Mouse (Mus musculus): ENCODE results near the gene Cacna1f.

Gene Cacna1f

DNA sequence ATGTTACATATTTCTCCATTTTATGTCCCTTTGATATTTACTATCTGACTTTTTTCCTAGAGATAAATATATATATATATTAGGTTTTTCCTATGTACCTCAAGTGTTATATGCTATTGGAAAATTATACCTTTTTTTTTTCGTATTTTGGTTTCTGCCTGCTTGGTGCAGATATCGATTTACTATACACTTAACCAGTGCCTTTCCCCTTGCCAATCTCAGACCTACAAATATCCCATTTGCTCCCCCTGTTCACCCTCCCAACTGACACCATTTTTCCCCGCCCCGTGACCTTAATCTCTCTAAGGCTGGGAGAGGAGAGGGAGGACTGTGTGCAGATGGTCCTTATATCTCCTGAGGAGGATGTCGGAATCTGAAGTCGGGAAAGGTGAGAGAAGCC, at the start of gene Cacna1f:
Gene Cacna1f (plus strand): TSS at position 301 of the 400 bp plus-strand sequence.
- DNase-seq (ENCODE audit: low spot score), result no peak

DNA sequence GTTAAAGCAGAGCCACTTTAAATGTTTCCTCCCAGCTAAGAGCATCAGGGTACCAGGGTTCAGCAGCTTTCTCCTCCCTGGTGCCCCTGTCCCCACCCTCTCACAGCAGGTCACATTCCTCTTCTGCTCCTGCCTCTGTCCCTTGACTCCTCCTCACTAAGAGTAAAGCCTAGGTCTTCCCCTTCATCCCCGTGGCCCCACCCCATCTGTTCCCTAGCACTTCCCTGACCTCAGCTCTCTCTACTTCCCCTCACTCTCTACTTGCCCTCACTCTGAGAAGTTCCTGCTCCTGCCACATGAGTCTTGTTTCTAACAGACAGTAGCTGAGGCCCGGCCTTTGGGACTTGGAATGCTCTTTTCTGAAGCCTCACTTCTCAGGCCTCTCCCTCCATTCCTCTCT, 43.8 kb upstream of the Cacna1f start:
- no peak for DNase-seq (ENCODE audit: low spot score)

DNA sequence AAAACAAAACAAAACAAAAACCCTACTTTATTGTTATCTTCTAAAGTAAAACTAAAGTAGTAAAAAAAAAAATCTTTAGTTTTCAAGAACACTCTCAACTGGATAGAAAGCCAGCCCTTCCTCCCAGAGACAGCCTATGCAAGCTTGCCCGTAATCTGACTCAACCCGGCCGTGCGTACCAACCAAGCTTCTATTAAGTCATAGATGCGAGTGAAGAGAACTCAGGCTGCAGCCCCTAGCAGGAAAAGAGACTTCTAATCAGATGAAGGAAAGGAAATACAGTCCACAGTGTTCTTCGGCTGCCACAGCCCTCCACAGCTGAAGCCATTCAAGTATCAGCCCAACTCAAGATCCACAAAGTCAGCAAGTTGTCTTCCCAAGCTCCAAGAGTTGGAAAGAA, 40.5 kb upstream of the Cacna1f start:
- no peak for DNase-seq (ENCODE audit: low spot score)

DNA sequence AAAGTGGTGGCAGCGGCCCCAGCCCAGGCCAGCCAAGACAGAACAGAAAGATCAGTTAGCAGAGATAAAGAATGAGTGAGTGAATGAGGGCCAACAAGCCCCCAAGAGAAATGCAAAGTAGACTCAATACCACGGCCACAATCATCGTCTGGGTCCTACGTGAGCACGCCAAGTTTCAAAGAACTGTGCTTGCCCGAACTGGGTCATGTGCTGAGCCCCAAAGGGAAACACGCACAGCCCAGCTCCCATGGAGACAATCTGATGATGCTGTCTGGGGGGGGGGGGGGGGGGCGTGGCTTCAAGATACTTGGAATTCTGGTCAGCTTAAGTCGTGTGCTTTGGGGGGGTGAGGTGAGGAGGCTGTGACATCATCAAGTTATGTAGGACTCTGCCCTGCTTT, 39.4 kb upstream of the Cacna1f start:
- DNase-seq (ENCODE audit: low spot score), result no peak

DNA sequence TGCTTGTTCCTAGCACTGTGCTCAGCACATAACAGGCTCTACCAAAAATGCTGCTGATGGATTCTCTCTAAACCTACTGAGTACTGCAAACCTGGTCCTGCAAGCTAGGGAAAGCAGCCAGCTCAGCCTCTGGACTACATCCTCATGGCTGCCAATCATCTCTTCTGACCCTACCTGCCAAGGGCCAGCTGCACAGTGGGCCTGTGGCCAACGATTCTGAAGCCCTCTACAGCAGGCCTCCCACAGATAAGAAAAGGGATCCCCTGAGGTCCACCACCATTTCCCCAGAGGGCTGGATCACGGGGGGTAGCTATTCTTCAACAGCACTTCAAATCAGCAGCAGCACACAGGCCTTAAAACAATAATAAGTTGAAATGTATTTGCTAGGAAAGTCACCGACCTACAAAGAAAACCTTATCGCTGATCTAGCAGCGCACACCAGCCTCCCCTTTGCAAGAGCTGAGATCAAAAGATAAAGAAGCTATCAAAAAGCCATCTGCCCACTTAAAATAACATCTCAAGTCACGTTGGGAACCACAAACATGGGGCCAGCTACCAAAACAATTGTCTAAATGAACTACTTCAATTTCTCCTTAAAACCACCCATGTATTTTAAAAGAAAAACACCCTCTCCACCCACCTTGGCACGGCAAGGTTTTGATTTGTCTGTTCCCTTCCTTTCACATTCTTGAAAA, 36.3 kb upstream of the Cacna1f start:
- DNase-seq (ENCODE audit: low spot score), result no peak

DNA sequence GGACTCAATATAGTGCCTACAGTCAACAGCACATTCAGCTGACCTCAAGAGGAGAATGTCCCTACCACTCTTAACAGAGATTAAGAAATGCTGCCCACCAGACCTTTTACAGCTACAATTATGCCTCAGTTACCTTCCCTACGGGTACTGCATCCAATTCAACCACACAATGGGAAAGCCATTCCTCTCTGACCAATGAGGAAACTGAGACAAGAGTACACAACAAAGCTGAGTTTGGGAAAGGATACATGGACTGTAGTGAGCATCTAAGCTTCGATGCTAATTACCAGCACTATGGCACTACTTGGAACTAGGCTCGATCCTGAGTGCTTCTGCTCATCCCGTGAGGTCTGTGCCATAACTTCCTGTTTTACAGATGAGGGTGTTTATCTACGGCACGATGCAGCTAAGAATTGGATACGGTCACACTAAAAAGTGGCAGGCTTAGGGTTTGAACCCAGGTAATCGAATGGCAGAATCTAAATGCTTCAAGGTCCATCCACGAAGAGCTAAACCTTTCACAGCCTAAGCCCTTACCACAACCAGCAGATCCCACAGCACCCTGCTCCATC, 35.2 kb upstream of the Cacna1f start:
- no peak for DNase-seq (ENCODE audit: low spot score)

GRCm38 (mm10) chrX:7572466-7572865, 34.4 kb upstream of the Cacna1f start:
- no peak for DNase-seq (ENCODE audit: low spot score)

DNA sequence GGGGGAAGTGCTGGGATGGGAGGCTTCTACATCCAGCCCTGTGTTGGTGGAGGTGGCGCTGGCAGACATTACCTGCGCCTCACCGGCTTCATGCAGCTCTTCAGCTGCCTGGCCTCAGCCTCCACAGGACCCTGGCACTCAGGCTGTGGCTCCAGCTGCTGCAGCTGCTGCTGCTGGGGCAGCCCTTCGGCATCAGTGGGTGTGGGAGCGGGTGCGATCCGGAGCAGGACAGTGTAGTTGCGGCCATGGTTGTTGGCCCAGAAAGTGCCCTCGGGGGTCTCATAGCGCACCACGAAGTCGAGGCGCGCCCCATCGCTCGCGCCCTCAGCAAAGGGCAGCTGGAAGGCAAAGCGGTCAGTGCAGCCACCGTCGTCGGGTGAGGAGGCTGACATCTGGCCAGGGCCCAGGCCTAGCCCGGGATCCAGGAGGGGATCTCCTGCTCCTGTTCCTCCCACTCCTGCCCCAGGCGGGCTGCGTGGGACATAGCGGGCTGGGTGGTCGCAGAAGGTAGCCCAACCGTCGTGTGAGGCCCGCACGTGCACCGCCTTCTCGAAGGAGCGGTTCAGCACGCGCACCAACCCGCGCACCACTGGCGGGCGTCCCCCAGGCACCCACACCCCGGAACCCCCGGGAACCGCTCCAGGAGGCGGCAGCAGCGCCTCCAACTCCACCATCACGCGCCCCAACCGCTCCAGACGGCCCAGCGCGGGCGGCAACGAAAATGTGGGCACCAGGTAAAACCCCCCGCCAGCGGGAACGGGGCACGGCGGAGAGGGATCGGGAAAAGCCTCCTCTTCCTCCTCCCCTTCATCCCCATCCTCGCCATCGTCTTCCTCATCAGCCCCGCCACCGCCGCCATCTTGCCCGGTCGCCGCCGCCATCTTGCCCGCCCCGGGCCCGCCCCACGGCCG, 33.5 kb upstream of the Cacna1f start, which contains the start of gene Foxp3:
Gene Foxp3 (plus strand): TSS at position 469 of the 911 bp plus-strand sequence.
- peak; percentile 43 for DNase-seq (ENCODE audit: low spot score)

GRCm38 (mm10) chrX:7574087-7574884, 32.6 kb upstream of the Cacna1f start, which contains the start of gene Ppp1r3f:
TSS of gene Ppp1r3f (minus strand) at chrX:7574283.
- DNase-seq (ENCODE audit: low spot score), result peak; percentile 89

DNA sequence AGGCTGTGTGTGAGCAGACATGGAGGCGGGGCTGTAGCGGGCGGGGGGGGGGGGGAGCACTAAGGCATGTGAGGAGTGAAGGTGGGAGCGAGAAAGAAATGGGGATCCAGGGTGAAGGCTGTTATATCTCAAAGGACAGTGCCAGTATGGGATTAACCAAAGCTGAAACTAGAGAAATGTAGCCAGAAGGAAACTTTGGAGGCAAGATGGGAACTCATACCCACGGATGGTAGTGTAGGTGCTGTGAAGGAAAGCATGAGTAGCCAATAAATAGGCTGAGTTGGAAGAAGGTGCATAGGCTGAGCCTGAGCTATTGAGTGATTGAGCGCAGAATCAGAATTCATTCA, 32.0 kb upstream of the Cacna1f start:
- no peak for DNase-seq (ENCODE audit: low spot score)

GRCm38 (mm10) chrX:7581151-7581550, 25.7 kb upstream of the Cacna1f start:
- no peak for DNase-seq (ENCODE audit: low spot score)

DNA sequence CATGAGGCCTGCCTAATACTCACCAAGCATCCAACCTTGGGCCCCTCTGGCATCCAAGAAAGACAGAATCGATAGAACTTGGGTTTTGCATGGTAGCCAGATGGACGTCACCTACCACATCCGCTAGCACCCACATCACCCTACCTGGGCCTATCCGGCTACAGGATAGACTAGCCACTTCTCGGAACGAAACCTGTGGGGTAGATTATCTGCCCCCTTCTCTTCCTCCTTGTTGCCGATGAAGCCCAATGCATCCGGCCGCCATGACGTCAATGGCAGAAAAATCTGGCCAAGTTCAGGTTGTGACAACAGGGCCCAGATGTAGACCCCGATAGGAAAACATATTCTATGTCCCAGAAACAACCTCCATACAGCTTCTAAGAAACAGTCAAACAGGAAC, 23.0 kb upstream of the Cacna1f start:
- no peak for DNase-seq (ENCODE audit: low spot score)

DNA sequence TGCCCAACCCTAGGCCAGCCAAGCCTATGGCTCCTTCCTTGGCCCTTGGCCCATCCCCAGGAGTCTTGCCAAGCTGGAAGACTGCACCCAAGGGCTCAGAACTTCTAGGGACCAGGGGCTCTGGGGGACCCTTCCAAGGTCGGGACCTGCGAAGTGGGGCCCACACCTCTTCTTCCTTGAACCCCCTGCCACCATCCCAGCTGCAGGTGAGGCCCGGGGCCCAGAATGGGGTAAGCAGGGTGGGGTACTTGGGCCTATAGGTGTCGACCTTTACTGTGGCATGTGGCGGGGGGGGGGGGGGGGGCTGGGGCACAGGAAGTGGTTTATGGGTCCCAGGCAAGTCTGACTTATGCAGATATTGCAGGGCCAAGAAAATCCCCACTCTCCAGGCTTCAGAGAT, 20.5 kb upstream of the Cacna1f start:
- no peak for DNase-seq (ENCODE audit: low spot score)

- no peak for DNase-seq (ENCODE audit: low spot score)
Measured at GRCm38 (mm10) chrX:7595371-7595770, 11.5 kb upstream of the Cacna1f start.

DNA sequence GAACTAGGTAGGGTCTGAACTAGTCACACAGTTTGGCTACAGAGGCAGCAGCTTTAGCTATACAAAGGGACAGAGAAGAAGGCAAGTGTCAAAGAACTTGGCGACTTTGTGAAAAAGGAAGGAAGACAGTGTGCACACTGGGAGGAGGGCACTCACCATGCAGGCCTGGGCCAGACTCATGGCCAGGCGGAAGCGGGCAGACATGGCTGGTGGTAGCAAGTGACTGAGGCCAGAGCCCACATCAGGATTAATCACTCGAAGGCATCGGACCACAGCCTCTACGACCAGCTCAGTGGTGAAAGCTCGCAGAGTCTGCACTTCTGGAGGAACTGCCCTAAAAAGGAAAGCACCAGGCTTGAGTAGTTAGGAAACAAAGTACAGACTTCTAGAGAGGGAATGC, 2.9 kb upstream of the Cacna1f start:
- DNase-seq (ENCODE audit: low spot score), result no peak

DNA sequence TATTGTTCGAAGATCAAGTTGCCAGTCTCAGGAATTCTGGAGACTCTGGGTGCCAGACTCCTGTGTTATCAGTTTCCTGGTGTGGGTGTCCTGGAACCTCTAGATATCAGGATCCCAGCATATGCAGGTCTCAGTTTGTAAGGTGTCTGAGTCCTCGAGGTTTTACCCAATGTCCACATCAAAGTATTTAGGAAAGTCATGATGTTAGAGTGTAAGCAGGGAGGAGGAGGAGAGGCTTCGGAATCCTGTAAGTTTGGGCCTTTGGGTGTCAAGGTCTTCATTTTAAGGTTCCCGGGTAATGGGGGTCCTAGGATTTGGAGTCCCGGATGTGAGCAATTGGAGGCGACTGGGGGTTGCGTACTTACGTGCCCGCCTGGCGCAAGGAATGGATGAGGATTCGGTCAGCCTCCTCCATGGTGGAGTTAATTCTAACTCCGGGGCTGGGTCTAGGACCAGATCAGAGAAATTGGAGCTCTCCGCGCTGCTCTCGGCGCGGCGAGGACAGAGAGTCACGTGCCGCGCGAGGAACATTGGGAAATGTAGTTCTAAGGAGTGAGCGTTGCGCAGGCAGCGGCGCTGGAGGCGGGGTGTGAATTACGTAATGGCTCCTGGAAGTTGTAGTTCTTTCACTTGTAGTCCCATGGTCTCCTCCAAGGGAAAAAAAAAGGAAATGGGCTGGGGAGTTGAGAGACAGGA, 1.9 kb upstream of the Cacna1f start, which contains the start of gene Ccdc22:
Gene Ccdc22 (minus strand): TSS at position 639 of the 696 bp plus-strand sequence.
- peak; percentile 86 for DNase-seq (ENCODE audit: low spot score)

DNA sequence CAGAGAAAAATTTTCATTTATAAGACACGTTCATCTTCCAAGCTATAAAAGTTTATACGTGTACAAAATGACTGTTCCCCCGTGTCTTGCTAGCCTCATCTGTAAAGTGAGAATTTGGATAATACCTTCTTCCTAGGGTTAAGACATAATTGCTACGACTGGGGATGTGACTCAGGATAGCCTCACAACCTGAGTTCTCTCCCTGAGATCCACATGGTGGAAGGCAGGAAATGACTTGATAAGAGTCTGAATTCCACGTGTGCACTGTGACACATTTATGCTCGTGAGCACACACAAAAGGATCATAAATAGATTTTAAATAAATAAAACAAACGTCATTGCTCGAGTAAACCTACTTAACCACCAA, 1.3 kb upstream of the Cacna1f start:
- no peak for DNase-seq (ENCODE audit: low spot score)

GRCm38 (mm10) chrX:7610035-7610434, 3.2 kb downstream of the Cacna1f start:
- no peak for DNase-seq (ENCODE audit: low spot score)

DNA sequence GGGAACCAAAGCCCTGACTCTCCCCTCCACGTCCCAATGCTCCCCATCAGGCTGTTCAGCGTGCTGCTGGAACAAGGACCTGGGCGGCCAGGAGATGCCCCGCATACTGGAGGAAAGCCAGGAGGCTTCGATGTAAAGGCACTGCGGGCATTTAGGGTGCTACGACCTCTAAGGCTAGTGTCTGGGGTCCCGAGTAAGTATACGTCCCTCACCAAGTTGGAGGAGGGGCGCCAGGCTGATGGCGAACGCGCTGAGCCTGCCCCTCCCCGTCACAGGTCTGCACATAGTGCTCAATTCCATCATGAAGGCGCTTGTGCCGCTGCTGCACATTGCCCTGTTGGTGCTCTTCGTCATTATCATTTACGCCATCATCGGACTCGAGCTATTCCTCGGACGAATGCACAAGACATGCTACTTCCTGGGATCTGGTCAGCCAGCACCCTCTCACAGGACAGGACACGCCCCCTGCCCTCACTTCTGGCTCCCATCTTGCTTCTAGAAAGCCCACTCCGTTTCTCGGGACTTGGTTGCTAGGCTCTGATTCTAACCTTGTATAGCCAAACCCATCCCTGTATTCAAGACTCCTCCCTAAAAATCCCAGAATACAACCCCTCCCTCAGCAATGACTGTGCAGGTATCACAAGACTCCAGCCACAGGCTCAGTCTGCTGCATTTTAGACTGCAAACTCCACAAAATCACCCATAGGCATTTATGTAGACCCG, 3.8 kb downstream of the Cacna1f start:
- DNase-seq (ENCODE audit: low spot score), result peak; percentile 38

DNA sequence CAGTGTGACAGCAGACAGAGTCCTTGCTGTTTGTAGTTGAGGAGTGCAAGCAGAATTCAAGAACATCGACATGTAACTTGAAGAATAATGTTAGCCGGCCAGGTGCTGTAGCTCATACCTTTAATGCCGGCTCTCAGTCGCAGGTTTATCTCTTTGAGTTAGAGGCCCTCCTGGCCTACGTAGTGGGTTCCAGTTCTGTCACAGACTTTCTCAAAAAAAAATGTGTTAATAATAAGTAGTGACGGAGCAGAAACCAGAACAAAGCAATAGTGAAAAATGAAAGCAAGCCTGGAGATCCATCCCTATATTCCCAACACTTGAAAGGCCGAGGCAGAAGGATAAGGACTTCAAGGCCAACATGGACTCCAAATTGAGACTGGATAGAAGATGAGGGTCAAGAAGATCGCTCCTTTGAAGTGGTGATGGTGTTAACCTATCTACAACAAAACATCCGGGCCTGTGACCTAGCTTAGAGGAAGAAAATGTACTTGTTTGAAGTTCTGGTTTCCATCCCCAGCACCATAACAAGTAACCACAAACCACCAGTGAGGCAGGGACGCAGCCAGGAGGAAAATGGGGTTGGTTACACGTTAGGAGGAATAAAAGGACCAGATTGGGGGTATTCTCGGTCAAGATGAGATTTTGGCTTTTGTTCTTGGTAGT, 11.1 kb downstream of the Cacna1f start:
- DNase-seq (ENCODE audit: low spot score), result no peak
